26 mouse cellular contexts compared by ENCODE assay signal in the genomic region with DNA sequence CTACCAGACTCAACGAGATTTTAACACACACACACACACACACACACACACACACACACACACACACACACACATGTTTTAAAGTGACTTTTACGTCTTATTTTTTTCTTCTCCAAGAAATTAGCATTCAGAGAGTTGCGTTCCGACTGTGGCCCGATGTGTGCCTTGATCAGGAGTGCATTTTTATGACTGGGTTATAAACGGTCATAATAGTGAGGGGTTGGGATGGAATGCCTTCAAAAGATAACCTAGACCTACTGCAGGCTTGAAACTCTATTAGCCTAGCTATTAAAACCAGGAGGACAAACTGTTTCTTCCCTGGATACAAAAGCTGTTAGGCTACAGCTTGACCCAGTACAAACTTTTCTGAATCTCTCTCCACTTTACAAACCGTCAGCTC.
"Had no signal": no experiment of that assay in that cellular context is flagged by ENCODE, and none has a peak within 500 bp of the region (broad histone marks: within the 10 kb centered on the region; RNA-seq: fewer than 3 reads in every experiment).

No protein-coding gene starts in this region.

- H3K9ac ChIP-seq: heart, embryonic 12.5 days; hindbrain, embryonic 12.5 days; hindbrain, embryonic 14.5 days; kidney, embryonic 15.5 days; limb, embryonic 13.5 days; limb, embryonic 15.5 days; liver, embryonic 13.5 days; liver, embryonic 15.5 days had no signal

- H3K4me1 ChIP-seq: hindbrain, embryonic 10.5 days; hindbrain, embryonic 12.5 days; limb, embryonic 15.5 days; liver, embryonic 13.5 days; liver, embryonic 15.5 days had no signal

- H3K27ac ChIP-seq: heart, embryonic 10.5 days; hindbrain, embryonic 10.5 days; hindbrain, embryonic 12.5 days; hindbrain, embryonic 14.5 days; kidney, embryonic 15.5 days; kidney, postnatal 0 days; limb, embryonic 13.5 days; limb, embryonic 15.5 days; liver, embryonic 13.5 days; liver, embryonic 15.5 days had no signal

- H3K4me3 ChIP-seq: heart, embryonic 10.5 days; heart, embryonic 12.5 days; hindbrain, embryonic 10.5 days; hindbrain, embryonic 12.5 days; kidney, embryonic 15.5 days; limb, embryonic 13.5 days; limb, embryonic 15.5 days; liver, embryonic 13.5 days; liver, embryonic 15.5 days had no signal

- H3K36me3 ChIP-seq: heart, embryonic 10.5 days; heart, embryonic 12.5 days; hindbrain, embryonic 10.5 days; hindbrain, embryonic 12.5 days; kidney, embryonic 15.5 days; limb, embryonic 13.5 days; limb, embryonic 15.5 days; liver, embryonic 13.5 days; liver, embryonic 15.5 days had no signal

- H3K27me3 ChIP-seq: heart, embryonic 12.5 days; hindbrain, embryonic 12.5 days; kidney, embryonic 15.5 days; limb, embryonic 13.5 days; limb, embryonic 15.5 days; liver, embryonic 13.5 days; liver, embryonic 15.5 days had no signal

- DNase-seq: gastrocnemius, postnatal 10 days; gastrocnemius, postnatal 25 days; heart, adult 18-20 months; heart, postnatal 10 days; heart, postnatal 4 days; kidney, adult 11 months; kidney, adult 2 months; kidney, adult 9 months; kidney, postnatal 14 days; kidney, postnatal 36 days; layer of hippocampus, postnatal 36 days; left cerebral cortex, postnatal 4 days; liver, embryonic 13.5 days had no signal

- ATAC-seq: hindbrain, embryonic 16.5 days; inflammation-experienced regulatory T-cells, adult 6 months had no signal

- H3K4me2 ChIP-seq: heart, embryonic 12.5 days; hindbrain, embryonic 12.5 days; hindbrain, embryonic 14.5 days; kidney, embryonic 15.5 days; limb, embryonic 13.5 days; limb, embryonic 15.5 days; liver, embryonic 11.5 days; liver, embryonic 13.5 days; liver, embryonic 15.5 days had no signal

- H3K9me3 ChIP-seq: heart, embryonic 10.5 days; heart, embryonic 12.5 days; hindbrain, embryonic 10.5 days; hindbrain, embryonic 12.5 days; kidney, embryonic 15.5 days; limb, embryonic 13.5 days; limb, embryonic 15.5 days; liver, embryonic 13.5 days; liver, embryonic 15.5 days had no signal
